Mouse (Mus musculus): ENCODE data around the gene Lbhd2.

Gene Lbhd2

GRCm38 (mm10) chr12:111432097-111432496 lies 25.5 kb downstream of the Lbhd2 start:
- DNase-seq (ENCODE audit: low spot score), result no peak

- no peak for DNase-seq (ENCODE audit: low spot score)
Measured at GRCm38 (mm10) chr12:111432751-111433331, 26.2 kb downstream of the Lbhd2 start.

GRCm38 (mm10) chr12:111434164-111434744 lies 27.6 kb downstream of the Lbhd2 start:
- no peak for DNase-seq (ENCODE audit: low spot score)

- DNase-seq (ENCODE audit: low spot score), result no peak
Measured at GRCm38 (mm10) chr12:111434745-111435327, 28.2 kb downstream of the Lbhd2 start.

GRCm38 (mm10) chr12:111436170-111436569 lies 29.6 kb downstream of the Lbhd2 start:
- no peak for DNase-seq (ENCODE audit: low spot score)

- DNase-seq (ENCODE audit: low spot score), result no peak
Measured at GRCm38 (mm10) chr12:111436640-111437039, 30.0 kb downstream of the Lbhd2 start.

- DNase-seq (ENCODE audit: low spot score), result no peak
Measured at GRCm38 (mm10) chr12:111437222-111437900, 30.8 kb downstream of the Lbhd2 start.

GRCm38 (mm10) chr12:111438850-111439249 lies 32.2 kb downstream of the Lbhd2 start:
- no peak for DNase-seq (ENCODE audit: low spot score)

GRCm38 (mm10) chr12:111440701-111441373 lies 34.2 kb downstream of the Lbhd2 start:
- no peak for DNase-seq (ENCODE audit: low spot score)

- no peak for DNase-seq (ENCODE audit: low spot score)
Measured at GRCm38 (mm10) chr12:111441523-111441922, 34.9 kb downstream of the Lbhd2 start.

- peak; percentile 88 for DNase-seq (ENCODE audit: low spot score)
Measured at GRCm38 (mm10) chr12:111442309-111443010, 35.9 kb downstream of the Lbhd2 start, which contains the start of gene Tnfaip2. TSS of gene Tnfaip2 (plus strand) at chr12:111442469.

GRCm38 (mm10) chr12:111443011-111443870 lies 36.6 kb downstream of the Lbhd2 start:
- DNase-seq (ENCODE audit: low spot score), result no peak

GRCm38 (mm10) chr12:111443921-111444831 lies 37.6 kb downstream of the Lbhd2 start:
- DNase-seq (ENCODE audit: low spot score), result no peak

GRCm38 (mm10) chr12:111445161-111445889 lies 38.7 kb downstream of the Lbhd2 start:
- no peak for DNase-seq (ENCODE audit: low spot score)

- DNase-seq (ENCODE audit: low spot score), result no peak
Measured at GRCm38 (mm10) chr12:111445890-111446613, 39.4 kb downstream of the Lbhd2 start.

- DNase-seq (ENCODE audit: low spot score), result no peak
Measured at GRCm38 (mm10) chr12:111446745-111447144, 40.1 kb downstream of the Lbhd2 start.

- DNase-seq (ENCODE audit: low spot score), result peak; percentile 14
Measured at GRCm38 (mm10) chr12:111447350-111447749, 40.7 kb downstream of the Lbhd2 start.
